Comparison of ENCODE assay signal across 12 mouse cellular contexts in genomic region chr7:142553417-142554335, GRCm38 (mm10). TPM values are rescaled to one million over a fixed set of nuclear protein-coding genes. Genes with fewer than 3 reads are reported as not detected.
DNase-seq lines count a peak whose midpoint lies in the region; ATAC-seq lines count a peak whose summit lies in the region.
"Had no signal": no experiment of that assay in that cellular context is flagged by ENCODE, and none has a peak within 500 bp of the region (broad histone marks: within the 10 kb centered on the region; RNA-seq: fewer than 3 reads in every experiment).

No protein-coding gene starts in this region.

- H3K27ac ChIP-seq in heart, embryonic 10.5 days, result peak overlapping the region; percentile 95
- peak overlapping the region; percentile 92 for H3K27ac ChIP-seq in liver, embryonic 11.5 days (ENCODE audit: low read depth, low read length)
- H3K27ac ChIP-seq in embryonic facial prominence, embryonic 13.5 days, result peak overlapping the region; percentile 97
- peak overlapping the region; percentile 51 for H3K27ac ChIP-seq in liver, embryonic 15.5 days (replicated peaks)

- H3K9ac ChIP-seq in liver, embryonic 11.5 days (ENCODE audit: low read depth, low read length), result peak overlapping the region; percentile 64
- peak overlapping the region; percentile 44; the same call in 1 of the 2 replicates for H3K9ac ChIP-seq in embryonic facial prominence, embryonic 13.5 days
- H3K9ac ChIP-seq in liver, embryonic 15.5 days, result no peak overlapping the region

- H3K4me1 ChIP-seq in heart, embryonic 10.5 days, result peaks cover 92% of the 10 kb centered on the region
- H3K4me1 ChIP-seq in liver, embryonic 11.5 days (replicated peaks; ENCODE audit: control insufficient read depth, insufficient read depth, low read length), result peaks cover 56% of the 10 kb centered on the region
- peaks cover 55% of the 10 kb centered on the region for H3K4me1 ChIP-seq in embryonic facial prominence, embryonic 13.5 days
- peaks cover 25% of the 10 kb centered on the region for H3K4me1 ChIP-seq in liver, embryonic 15.5 days (replicated peaks)

- no peak for DNase-seq in heart, embryonic 10.5 days (ENCODE audit: low spot score)
- no peak for DNase-seq in heart, postnatal 14 days
- DNase-seq in liver, embryonic 11.5 days (ENCODE audit: low spot score), result no peak
- DNase-seq in liver, result no peak
- DNase-seq in spleen, postnatal 10 days (ENCODE audit: low spot score in 2 of 2), result no peak
- DNase-seq in thymus, adult 18-20 months, result no peak
- DNase-seq: adrenal gland, postnatal 10 days; B cell, adult 2 months; cerebellum, adult 9-10 months; kidney, adult 2 months had no signal

- no peaks in the 10 kb centered on the region for H3K27me3 ChIP-seq in heart, embryonic 10.5 days (ENCODE audit: insufficient read depth, poor library complexity, severe bottlenecking)
- no peaks in the 10 kb centered on the region for H3K27me3 ChIP-seq in liver, embryonic 11.5 days (replicated peaks; ENCODE audit: control insufficient read depth, insufficient read depth, low read length)
- H3K27me3 ChIP-seq in embryonic facial prominence, embryonic 13.5 days, result no peaks in the 10 kb centered on the region
- no peaks in the 10 kb centered on the region for H3K27me3 ChIP-seq in liver, embryonic 15.5 days

- peak overlapping the region; percentile 41 for H3K4me2 ChIP-seq in liver, embryonic 11.5 days
- H3K4me2 ChIP-seq in embryonic facial prominence, embryonic 13.5 days, result peak overlapping the region; percentile 16; the same call in 1 of the 2 replicates
- H3K4me2 ChIP-seq in liver, embryonic 15.5 days, result no peak overlapping the region

- intact Hi-C loops in heart, postnatal 14 days (cut with DNase I), result no loop called here

- no peaks in the 10 kb centered on the region for H3K36me3 ChIP-seq in heart, embryonic 10.5 days
- no peaks in the 10 kb centered on the region for H3K36me3 ChIP-seq in liver, embryonic 11.5 days (ENCODE audit: control insufficient read depth, insufficient read depth, low read length)
- no peaks in the 10 kb centered on the region for H3K36me3 ChIP-seq in embryonic facial prominence, embryonic 13.5 days
- no peaks in the 10 kb centered on the region for H3K36me3 ChIP-seq in liver, embryonic 15.5 days (replicated peaks)

- 14% methylated on average over 11 of the region's 11 CpGs for WGBS in heart, embryonic 10.5 days
- WGBS in liver, embryonic 11.5 days, result 30% methylated on average over 11 of the region's 11 CpGs
- WGBS in embryonic facial prominence, embryonic 13.5 days, result 10% methylated on average over 11 of the region's 11 CpGs
- WGBS in liver, embryonic 15.5 days (ENCODE audit: insufficient replicate concordance), result 36% methylated on average over 11 of the region's 11 CpGs

- H3K9me3 ChIP-seq in heart, embryonic 10.5 days, result no peaks in the 10 kb centered on the region
- H3K9me3 ChIP-seq in liver, embryonic 11.5 days (ENCODE audit: control insufficient read depth, low read length), result no peaks in the 10 kb centered on the region
- H3K9me3 ChIP-seq in embryonic facial prominence, embryonic 13.5 days, result no peaks in the 10 kb centered on the region
- no peaks in the 10 kb centered on the region for H3K9me3 ChIP-seq in liver, embryonic 15.5 days (replicated peaks)

- no peak; the same call in 1 of the 2 replicates for ATAC-seq in liver, embryonic 11.5 days (replicated peaks; ENCODE audit: low FRiP score)
- ATAC-seq in embryonic facial prominence, embryonic 13.5 days (ENCODE audit: insufficient number of reproducible peaks, insufficient read depth, low FRiP score, low TSS enrichment, low read depth), result no peak
- ATAC-seq in liver, embryonic 15.5 days (ENCODE audit: insufficient read depth), result no peak

- 0 out of 2 replicates have a peak overlapping the region, but pooled peaks have one; percentile 25 for H3K4me3 ChIP-seq in heart, embryonic 10.5 days
- no peak overlapping the region for H3K4me3 ChIP-seq in liver, embryonic 11.5 days (ENCODE audit: low read depth, low read length)
- no peak overlapping the region for H3K4me3 ChIP-seq in embryonic facial prominence, embryonic 13.5 days
- H3K4me3 ChIP-seq in liver, embryonic 15.5 days (replicated peaks), result no peak overlapping the region

RNA-seq across cellular contexts. Expression of gene Mrpl23, which starts 21.2 kb away (rescaled TPM):
- 17.1 and 25.1 TPM in 2 replicates for polyA plus RNA-seq in heart, embryonic 10.5 days (2016; fragmentation: Nextera tagmentation; extraction: Ambion mirVana)
- total RNA-seq in heart, postnatal 14 days (2021), result 1 to 10 TPM; 2.7 to 7.4 TPM
- polyA plus RNA-seq in liver, embryonic 11.5 days (2014; fragmentation: Nextera tagmentation; extraction: Ambion mirVana), result 20.8 and 22.2 TPM in 2 replicates
- polyA plus RNA-seq in embryonic facial prominence, embryonic 13.5 days (2015; fragmentation: Nextera tagmentation; extraction: Ambion mirVana), result 36.0 and 36.7 TPM in 2 replicates
- polyA plus RNA-seq in liver, embryonic 15.5 days (2015; fragmentation: Nextera tagmentation; extraction: Ambion mirVana), result 9.8 and 11.9 TPM in 2 replicates

RNA-seq across cellular contexts. Expression of gene Tnnt3, which starts 55.0 kb away (rescaled TPM):
- polyA plus RNA-seq in heart, embryonic 10.5 days (2016; fragmentation: Nextera tagmentation; extraction: Ambion mirVana), result 9.5 and 10.4 TPM in 2 replicates
- 1 to 10 TPM; 1.2 to 1.4 TPM for total RNA-seq in heart, postnatal 14 days (2021)
- polyA plus RNA-seq in liver, embryonic 11.5 days (2014; fragmentation: Nextera tagmentation; extraction: Ambion mirVana), result 1.5 and 2.4 TPM in 2 replicates
- polyA plus RNA-seq in embryonic facial prominence, embryonic 13.5 days (2015; fragmentation: Nextera tagmentation; extraction: Ambion mirVana), result 3.8 and 5.8 TPM in 2 replicates
- 14.3 and 24.5 TPM in 2 replicates for polyA plus RNA-seq in liver, embryonic 15.5 days (2015; fragmentation: Nextera tagmentation; extraction: Ambion mirVana)
